Mouse (Mus musculus) cerebellum, adult 11 months (tissue): ENCODE data around the gene Akap6.

ENCODE experiments used
- DNase-seq: peaks from one replicate; pipeline ENCODE4 v3.0.0; 2022

Akap6 gene

GRCm38 (mm10) chr12:53057606-53058005, 358.4 kb downstream of the Akap6 start:
- no peak for DNase-seq

DNA sequence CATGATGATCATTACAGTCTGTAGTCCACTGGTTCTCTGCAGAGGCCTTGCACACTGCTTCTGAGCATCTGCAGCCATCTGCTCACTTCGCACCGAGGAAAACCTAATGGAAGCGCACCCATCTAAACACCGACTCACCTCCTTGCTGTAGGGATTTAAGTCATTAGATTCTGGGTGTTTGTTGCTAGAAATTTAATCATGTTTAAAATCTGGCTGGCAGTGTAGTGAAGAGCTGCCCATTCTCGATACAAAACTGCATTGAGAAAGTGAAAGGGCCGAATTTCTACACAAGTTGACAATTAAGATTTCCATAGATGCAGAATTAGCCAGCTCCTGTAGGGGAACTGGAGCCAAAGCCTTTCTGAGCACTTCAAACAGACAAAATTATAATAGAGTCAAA, 361.7 kb downstream of the Akap6 start:
- no peak for DNase-seq

GRCm38 (mm10) chr12:53061466-53062124, 362.4 kb downstream of the Akap6 start:
- DNase-seq: no peak

- no peak for DNase-seq
Measured at GRCm38 (mm10) chr12:53063003-53063402, 363.8 kb downstream of the Akap6 start.

GRCm38 (mm10) chr12:53064241-53064760, 365.1 kb downstream of the Akap6 start:
- no peak for DNase-seq

- no peak for DNase-seq
Measured at GRCm38 (mm10) chr12:53065031-53065785, 366.0 kb downstream of the Akap6 start.

DNA sequence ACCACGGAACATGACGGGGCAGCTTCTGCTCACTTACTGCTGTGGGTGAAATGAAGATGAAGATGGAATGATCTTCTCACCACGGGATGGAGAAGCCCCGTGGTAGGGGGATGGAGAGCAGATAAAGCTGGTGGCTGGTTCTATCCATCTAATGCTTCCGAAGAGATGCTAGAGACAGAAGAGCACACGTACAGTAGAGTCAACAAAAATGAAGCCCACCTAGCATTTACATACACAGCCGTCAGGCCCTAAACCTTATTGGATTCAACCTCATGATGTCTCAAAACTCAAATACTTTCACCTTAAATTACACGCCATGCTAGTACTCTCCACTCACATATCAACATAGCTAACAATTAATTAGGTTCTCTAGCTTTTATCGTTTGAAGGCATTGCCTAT, 367.1 kb downstream of the Akap6 start:
- DNase-seq: no peak

DNA sequence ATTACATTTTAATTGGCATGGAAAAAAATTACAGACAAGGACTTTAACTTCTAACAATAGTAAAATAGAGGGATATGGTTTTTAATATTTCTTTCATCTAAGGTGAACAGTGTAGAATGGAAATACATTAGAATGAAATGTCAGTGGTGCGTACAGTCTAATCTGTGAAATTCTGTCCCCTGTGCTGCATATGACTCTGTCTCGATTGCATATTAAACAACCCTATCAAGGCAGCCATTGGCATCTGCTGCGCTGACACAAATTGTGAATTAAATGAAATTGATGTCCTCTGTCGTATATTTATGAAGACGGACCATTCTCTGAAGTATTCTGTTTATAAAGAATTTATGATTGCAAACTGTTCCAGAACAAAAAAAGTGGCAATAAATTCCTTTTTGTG, 371.7 kb downstream of the Akap6 start:
- DNase-seq: no peak

GRCm38 (mm10) chr12:53076595-53077400, 377.6 kb downstream of the Akap6 start:
- no peak for DNase-seq

DNA sequence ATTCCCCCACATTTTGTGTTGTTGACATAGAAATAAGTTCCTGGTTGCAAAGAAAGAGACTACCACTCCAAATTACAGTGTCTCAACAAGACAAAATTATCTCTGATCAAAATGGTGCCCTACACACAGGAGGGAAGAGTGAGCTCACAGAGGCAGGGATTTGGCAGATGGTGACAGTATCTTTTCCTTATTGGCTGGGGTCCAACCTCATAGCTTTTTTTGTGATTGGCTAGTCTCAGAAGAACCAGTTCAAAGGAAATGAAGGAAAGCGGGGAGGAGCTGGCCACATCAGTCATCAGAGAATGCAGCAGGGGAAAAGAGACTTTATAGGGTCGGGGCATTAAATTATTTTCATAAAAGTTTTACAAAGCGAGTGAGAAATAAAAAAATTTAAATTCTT, 386.6 kb downstream of the Akap6 start:
- DNase-seq: no peak

- DNase-seq: no peak
Measured at GRCm38 (mm10) chr12:53112276-53112675, 413.1 kb downstream of the Akap6 start.

GRCm38 (mm10) chr12:53119352-53119751, 420.2 kb downstream of the Akap6 start:
- DNase-seq: no peak

- no peak for DNase-seq
Measured at GRCm38 (mm10) chr12:53124131-53124530, 424.9 kb downstream of the Akap6 start.

DNA sequence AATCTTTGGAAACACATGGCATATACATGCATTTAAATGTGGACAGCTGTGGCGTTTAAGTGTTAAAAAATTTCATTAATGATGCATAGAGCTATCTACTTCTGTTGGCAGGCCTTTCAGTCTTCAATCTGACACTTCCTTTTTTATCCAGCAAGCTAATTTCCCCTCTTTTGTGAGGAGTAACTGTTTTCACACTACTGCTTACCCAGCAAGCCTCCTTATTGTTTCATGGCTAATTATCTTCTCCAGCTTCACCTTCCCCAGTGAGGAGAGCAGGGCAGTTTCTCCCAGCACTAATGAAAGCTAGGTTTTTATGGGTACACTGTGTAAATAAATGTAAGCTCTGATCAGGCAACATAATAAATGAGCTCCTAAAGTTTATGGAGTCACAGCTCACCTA, 425.5 kb downstream of the Akap6 start:
- DNase-seq: no peak

DNA sequence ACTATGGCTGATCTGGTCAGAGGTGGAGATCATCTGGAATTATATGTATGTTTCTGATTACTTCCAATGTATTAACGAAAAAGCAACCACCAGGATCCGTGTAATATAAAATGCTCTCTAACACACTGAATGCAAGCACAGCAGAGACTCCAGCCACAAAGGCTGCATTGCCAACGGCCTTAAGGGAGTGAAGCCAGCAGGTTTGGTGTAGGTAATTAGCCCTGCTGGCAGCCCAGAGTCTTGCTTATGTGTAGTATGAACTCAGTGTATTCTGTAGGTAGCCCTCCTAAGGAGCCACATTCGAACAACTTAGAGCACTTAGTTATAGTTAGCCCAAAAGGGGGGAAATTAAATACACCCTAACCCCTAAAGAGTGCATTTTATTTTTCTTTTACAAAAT, 426.1 kb downstream of the Akap6 start:
- no peak for DNase-seq

DNA sequence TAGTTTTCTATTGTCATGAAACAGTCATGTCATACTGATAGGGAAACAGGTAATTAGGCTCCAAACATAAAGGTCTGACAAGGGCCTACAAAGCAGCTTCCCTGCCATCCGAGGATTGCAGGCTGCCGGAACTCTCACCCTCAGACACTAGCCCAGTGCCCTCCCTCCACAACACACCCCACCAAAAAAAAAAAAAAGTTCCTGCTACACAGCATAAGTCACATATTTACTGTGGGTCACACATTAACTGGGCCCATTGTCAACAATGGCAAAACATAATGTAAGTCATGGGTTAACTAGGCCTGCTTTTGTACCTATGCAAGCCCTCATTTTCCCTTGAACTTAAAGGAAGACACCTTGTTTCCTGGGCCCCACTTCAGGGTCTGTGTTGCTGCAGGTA, 435.0 kb downstream of the Akap6 start:
- DNase-seq: no peak

- no peak for DNase-seq
Measured at GRCm38 (mm10) chr12:53137331-53137730, 438.1 kb downstream of the Akap6 start.

GRCm38 (mm10) chr12:53144122-53144695, 445.0 kb downstream of the Akap6 start:
- no peak for DNase-seq

DNA sequence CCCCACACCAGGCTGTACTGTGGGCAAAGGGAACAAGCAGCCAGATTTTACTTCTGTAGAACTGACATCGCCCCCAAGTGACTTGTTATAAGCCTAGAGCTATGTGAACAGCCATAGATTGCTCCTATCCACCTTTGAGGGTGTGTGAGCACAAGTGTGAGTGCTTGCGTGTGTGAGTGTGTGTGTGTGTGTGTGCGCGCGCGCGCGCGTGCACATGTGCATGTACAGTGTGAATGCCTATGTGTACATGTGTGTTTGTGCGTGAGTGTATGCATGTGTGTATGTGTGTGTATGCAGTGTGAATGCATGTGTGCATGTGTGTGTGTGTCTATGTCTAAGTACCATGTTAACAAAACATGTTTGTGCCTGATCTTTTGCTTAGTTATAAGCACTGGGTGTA, 445.6 kb downstream of the Akap6 start:
- DNase-seq: no peak

DNA sequence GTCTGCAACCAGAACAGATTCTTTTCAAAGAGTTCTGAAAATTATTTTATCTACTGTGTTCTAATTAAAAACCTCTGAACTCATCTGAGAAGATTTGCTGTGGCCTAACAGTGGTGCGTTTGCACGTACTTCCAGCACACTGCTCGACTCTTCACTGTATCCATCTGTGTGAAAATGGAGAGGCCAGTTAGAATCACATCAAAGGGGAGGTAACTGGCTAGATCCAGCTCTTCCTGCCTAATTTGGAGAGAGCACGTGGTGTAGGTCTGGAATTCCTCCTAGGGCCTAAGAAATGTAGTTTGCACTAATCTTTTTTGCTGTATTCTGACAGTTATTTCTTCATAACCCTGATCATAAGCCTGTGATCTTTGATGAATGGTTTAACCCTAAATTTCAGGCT, 446.3 kb downstream of the Akap6 start:
- DNase-seq: no peak

DNA sequence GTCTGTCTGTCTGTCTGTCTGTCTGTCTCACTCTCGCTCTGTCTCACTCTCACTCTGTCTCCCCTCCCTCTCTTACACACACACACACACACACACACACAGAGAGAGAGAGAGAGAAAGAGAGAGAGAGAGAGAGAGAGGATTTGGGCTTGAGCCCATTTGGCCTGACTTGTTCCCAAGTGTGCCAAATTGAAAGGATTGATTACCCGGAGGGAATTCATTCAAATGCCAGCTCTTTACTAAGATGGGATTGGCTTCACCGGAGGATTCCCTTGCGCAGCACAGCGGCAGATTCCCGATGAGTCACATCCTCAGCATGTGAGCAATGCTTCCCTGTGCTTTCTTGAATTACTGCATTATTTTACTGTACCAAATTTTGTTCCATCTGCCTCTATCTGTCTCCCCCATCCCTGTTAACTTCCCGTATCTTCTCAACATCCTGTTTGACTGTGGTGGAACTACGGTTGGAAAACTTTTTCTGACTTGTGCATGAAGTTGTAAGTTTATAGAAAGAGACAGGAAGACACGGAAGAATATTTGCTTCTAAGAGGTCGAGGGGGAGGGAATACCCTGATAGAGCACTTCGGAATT, 447.4 kb downstream of the Akap6 start:
- no peak for DNase-seq

DNA sequence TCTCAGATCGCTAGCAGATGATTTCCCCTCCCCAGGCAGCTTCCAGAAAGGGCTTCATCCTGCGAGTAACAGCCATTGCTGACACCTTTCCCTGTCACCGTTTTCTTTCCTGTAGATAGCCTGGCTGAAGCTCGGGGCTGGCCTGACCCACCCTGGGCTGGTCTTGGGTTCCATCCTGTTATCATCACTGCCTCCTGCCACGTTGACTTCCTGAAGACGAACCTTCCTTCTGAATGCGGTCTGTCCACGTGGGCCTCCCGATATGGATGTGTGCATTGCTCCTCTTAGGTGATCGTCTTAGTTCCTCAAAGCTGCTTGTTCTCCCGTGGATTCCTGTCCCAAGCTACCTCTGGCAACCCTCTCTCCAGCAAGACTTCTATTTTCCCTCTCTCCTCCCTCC, 448.5 kb downstream of the Akap6 start:
- DNase-seq: no peak
